Mouse (Mus musculus) cerebellum, adult 2 months (tissue): Measurements from ENCODE around the gene E130308A19Rik.

ENCODE experiments used
- CTCF ChIP-seq: fragments of 200-500 bp; IDR thresholded peaks from 2 replicates; pipeline ENCODE4 v1.5.1; 2011; ENCODE audit warnings: low read depth, mild to moderate bottlenecking, control low read depth, low read length, moderate library complexity, borderline replicate concordance; ENCODE audit not compliant: insufficient read depth
- POLR2A ChIP-seq: fragments of 200-500 bp; IDR thresholded peaks from 2 replicates; pipeline ENCODE4 v1.6.1; 2011; ENCODE audit warnings: low read length, control low read depth, borderline replicate concordance; ENCODE audit not compliant: insufficient read depth

GRCm38 (mm10) chr4:59581314-59582185 lies 44.5 kb upstream of the E130308A19Rik start, which contains the start of gene Hsdl2:
- TF ChIP-seq CTCF (no peak), POLR2A (peak; percentile 84)
